Mouse (Mus musculus): ENCODE measurements around the gene 4931428F04Rik.

DNA sequence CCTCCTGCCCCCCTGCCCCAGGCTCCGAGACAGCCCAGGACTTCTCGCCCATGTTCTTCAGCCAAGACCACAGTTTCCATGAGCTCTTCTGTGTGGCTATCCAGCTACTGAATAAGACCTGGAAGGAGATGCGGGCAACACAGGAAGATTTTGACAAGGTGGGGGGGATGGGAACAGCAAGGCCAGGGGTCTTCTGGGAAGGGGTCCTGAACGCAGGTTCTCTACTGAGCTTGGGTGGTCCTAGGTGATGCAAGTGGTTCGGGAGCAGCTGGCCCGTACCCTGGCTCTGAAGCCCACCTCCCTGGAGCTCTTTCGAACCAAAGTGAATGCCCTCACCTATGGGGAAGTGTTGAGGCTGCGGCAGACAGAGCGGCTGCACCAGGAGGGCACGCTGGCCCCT, 18.8 kb upstream of the 4931428F04Rik start:
- no peak for TF ChIP-seq GATA1 (IDR thresholded peaks at IDR 0.05; ENCODE audit: borderline replicate concordance, low read length)
- no peak for TF ChIP-seq FLI1 (IDR thresholded peaks at IDR 0.05; ENCODE audit: low read length)

Data from megakaryocyte, embryonic 14.5 days (primary cell).